In the genomic region with DNA sequence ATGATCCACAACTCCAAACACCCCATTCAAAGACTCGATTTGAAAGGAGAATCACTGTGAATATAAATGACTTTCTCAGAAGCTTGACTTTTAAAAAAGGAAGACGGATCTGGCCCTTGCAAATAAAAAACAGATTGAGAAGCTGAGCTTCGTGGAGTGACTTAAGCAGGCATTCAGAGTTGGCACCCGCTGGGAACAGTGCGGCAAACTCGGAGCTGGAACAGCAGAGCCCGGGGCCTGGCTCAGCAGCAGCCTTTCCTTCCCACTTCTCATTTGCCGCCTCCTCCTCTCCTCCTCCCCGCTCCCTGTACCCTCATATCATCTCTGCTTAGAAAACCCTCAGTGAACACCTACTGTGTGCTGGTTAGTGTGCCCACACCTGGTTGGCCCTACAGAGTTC, we compare ENCODE assay signal across 11 mouse cellular contexts. TPM values are rescaled to one million over a fixed set of nuclear protein-coding genes. Genes with fewer than 3 reads are reported as not detected.
DNase-seq lines count a peak whose midpoint lies in the region; ATAC-seq lines count a peak whose summit lies in the region.
"Had no signal": no experiment of that assay in that cellular context is flagged by ENCODE, and none has a peak within 500 bp of the region (broad histone marks: within the 10 kb centered on the region; RNA-seq: fewer than 3 reads in every experiment).

No protein-coding gene starts in this region.

- H3K27me3 ChIP-seq in embryonic facial prominence, embryonic 14.5 days (replicated peaks; ENCODE audit: control insufficient read depth, insufficient read depth, low read length) = no peaks in the 10 kb centered on the region
- H3K27me3 ChIP-seq in kidney, embryonic 15.5 days = no peaks in the 10 kb centered on the region

- no peak overlapping the region for H3K4me2 ChIP-seq in embryonic facial prominence, embryonic 14.5 days (ENCODE audit: low read depth, low read length)
- H3K4me2 ChIP-seq in kidney, embryonic 15.5 days = no peak overlapping the region
- H3K4me2 ChIP-seq: lung, embryonic 15.5 days had no signal

- H3K27ac ChIP-seq in embryonic facial prominence, embryonic 14.5 days (replicated peaks; ENCODE audit: low read depth, low read length) = no peak overlapping the region
- H3K27ac ChIP-seq in kidney, embryonic 15.5 days = no peak overlapping the region
- H3K27ac ChIP-seq: lung, embryonic 15.5 days had no signal

- no peak for ATAC-seq in embryonic facial prominence, embryonic 14.5 days (ENCODE audit: low read depth)
- no peak for ATAC-seq in kidney, embryonic 15.5 days (replicated peaks; ENCODE audit: low FRiP score)

- H3K9me3 ChIP-seq in embryonic facial prominence, embryonic 14.5 days (ENCODE audit: control insufficient read depth, low read length) = no peaks in the 10 kb centered on the region
- H3K9me3 ChIP-seq in kidney, embryonic 15.5 days (replicated peaks) = no peaks in the 10 kb centered on the region
- H3K9me3 ChIP-seq: lung, embryonic 15.5 days had no signal

- WGBS in embryonic facial prominence, embryonic 14.5 days = 24% methylated on average over 9 of the region's 9 CpGs
- WGBS in kidney, embryonic 15.5 days = 47% methylated on average over 9 of the region's 9 CpGs

- DNase-seq in brain, adult 2 months (ENCODE audit: low read depth, low spot score) = peak; percentile 90
- peak; percentile 63 for DNase-seq in embryonic facial prominence, embryonic 14.5 days (ENCODE audit: low spot score)
- peak; percentile 71 for DNase-seq in layer of hippocampus, adult 11-12 months (ENCODE audit: low spot score)
- DNase-seq in left cerebral cortex, postnatal 25 days (ENCODE audit: low spot score in 2 of 2) = peak; percentile 74 to 89
- DNase-seq in lung, adult 18-20 months = no peak
- no peak for DNase-seq in kidney, postnatal 14 days
- DNase-seq in lung, postnatal 10 days = no peak
- DNase-seq: heart, adult 18-20 months; thymus, postnatal 25 days had no signal

- no peak overlapping the region for H3K9ac ChIP-seq in embryonic facial prominence, embryonic 14.5 days (ENCODE audit: low read depth, low read length)
- no peak overlapping the region for H3K9ac ChIP-seq in kidney, embryonic 15.5 days
- H3K9ac ChIP-seq: lung, embryonic 15.5 days had no signal

- no peak overlapping the region for H3K4me3 ChIP-seq in embryonic facial prominence, embryonic 14.5 days (ENCODE audit: low read depth, low read length)
- H3K4me3 ChIP-seq in kidney, embryonic 15.5 days (replicated peaks) = no peak overlapping the region
- H3K4me3 ChIP-seq: lung, embryonic 15.5 days had no signal

- H3K4me1 ChIP-seq in embryonic facial prominence, embryonic 14.5 days (ENCODE audit: control insufficient read depth, insufficient read depth, low read length) = peaks cover 4% of the 10 kb centered on the region; the same call in 1 of the 2 replicates
- peaks cover 23% of the 10 kb centered on the region for H3K4me1 ChIP-seq in kidney, embryonic 15.5 days
- H3K4me1 ChIP-seq: lung, embryonic 15.5 days had no signal

- H3K36me3 ChIP-seq in embryonic facial prominence, embryonic 14.5 days (ENCODE audit: control insufficient read depth, insufficient read depth, low read length) = no peaks in the 10 kb centered on the region
- no peaks in the 10 kb centered on the region for H3K36me3 ChIP-seq in kidney, embryonic 15.5 days
- H3K36me3 ChIP-seq: lung, embryonic 15.5 days had no signal

- intact Hi-C loops in left cerebral cortex, postnatal 25 days (cut with DNase I) = loop anchor here (2.0 kb wide), 1 partner anchor 34 kb away; a partner anchor contains a TSS

RNA-seq across cellular contexts. Expression of a gene that starts 34.1 kb away (rescaled TPM):
- 5.3 and 6.4 TPM in 2 replicates for polyA plus RNA-seq in embryonic facial prominence, embryonic 14.5 days (2014; fragmentation: Nextera tagmentation; extraction: Ambion mirVana)
- 10 to 100 TPM; 15.7 to 27.5 TPM for total RNA-seq in left cerebral cortex, postnatal 25 days (2021)
- polyA plus RNA-seq in kidney, embryonic 15.5 days (2015; fragmentation: Nextera tagmentation; extraction: Ambion mirVana) = 11.1 and 13.0 TPM in 2 replicates

Comparison
In these comparisons a context has a peak if more than half of its experiments do, and no peak if none do; other contexts are left out.
1. DNase-seq: peak in brain, adult 2 months (single experiment), embryonic facial prominence, embryonic 14.5 days (single experiment), layer of hippocampus, adult 11-12 months (single experiment) and left cerebral cortex, postnatal 25 days (2 of 2); none in lung, adult 18-20 months (0 of 2), kidney, postnatal 14 days (single experiment) and lung, postnatal 10 days (single experiment).